Mouse (Mus musculus) lung, embryonic 15.5 days (tissue): ENCODE results near the gene Vps35l. TPM values are rescaled to one million over a fixed set of nuclear protein-coding genes. Genes with fewer than 3 reads are reported as not detected.

Experiments used
- ATAC-seq: fragments of 200-750 bp; cut with Nextera tagmentation; 2 replicates; pipeline ENCODE4 v1.8.0; 2017; ENCODE audit warnings: moderate number of reproducible peaks, borderline replicate concordance; ENCODE audit not compliant: low FRiP score, low TSS enrichment; ENCODE audit errors: extremely low read depth
- H3K27ac ChIP-seq: fragments of 300-500 bp; sonication (generic); 2 replicates; pipeline ENCODE4 v1.5.1; 2015; ENCODE audit warnings: moderate library complexity, mild to moderate bottlenecking, inconsistent platforms
- H3K27me3 ChIP-seq: fragments of 300-500 bp; sonication (generic); 2 replicates; pipeline ENCODE4 v1.6.1; 2015; ENCODE audit warnings: inconsistent platforms
- H3K36me3 ChIP-seq: fragments of 300-500 bp; sonication (generic); 2 replicates; pipeline ENCODE4 v1.6.1; 2015; ENCODE audit warnings: inconsistent platforms
- H3K4me1 ChIP-seq: fragments of 300-500 bp; sonication (generic); 2 replicates; pipeline ENCODE4 v1.6.1; 2015; ENCODE audit warnings: inconsistent platforms
- H3K4me2 ChIP-seq: fragments of 300-500 bp; sonication (generic); 2 replicates; pipeline ENCODE4 v1.6.1; 2015; ENCODE audit warnings: inconsistent platforms, mild to moderate bottlenecking, moderate library complexity
- H3K4me3 ChIP-seq: fragments of 300-500 bp; sonication (generic); 2 replicates; pipeline ENCODE4 v1.5.1; 2015; ENCODE audit warnings: mild to moderate bottlenecking, inconsistent platforms
- H3K9ac ChIP-seq: fragments of 300-500 bp; sonication (generic); 2 replicates; pipeline ENCODE4 v1.6.1; 2015; ENCODE audit warnings: inconsistent platforms
- H3K9me3 ChIP-seq: fragments of 300-500 bp; sonication (generic); 2 replicates; pipeline ENCODE4 v1.6.1; 2016; ENCODE audit warnings: inconsistent platforms
- WGBS: fragments of 180-500 bp; shearing (Covaris S2); methylation state at CpG from one replicate; pipeline ENCODE4 v1.1.7; 2015; 5-methylcytosine and 5-hydroxymethylcytosine counted together
- polyA plus RNA-seq: library from polyadenylated mRNA; unstranded; fragments of >200 nt; fragmentation: Nextera tagmentation; extraction: Ambion mirVana; gene quantifications from 2 replicates; pipeline ENCODE4 v1.2.1, GENCODE M21; 2015

Gene Vps35l
- polyA plus RNA-seq = 63.6 and 64.5 TPM in 2 replicates

GRCm38 (mm10) chr7:118739975-118740531 lies at the start of gene Vps35l:
Vps35l (plus strand) TSS chr7:118740226.
- WGBS = 2% methylated on average over 16 of the region's 16 CpGs
- no peaks in the 10 kb centered on the region for H3K27me3 ChIP-seq
- peak within 1 kb of the TSS; percentile 86 for H3K4me2 ChIP-seq
- peak; percentile 81 for ATAC-seq
- peak within 1 kb of the TSS; percentile 81 for H3K4me3 ChIP-seq
- H3K4me1 ChIP-seq = peaks cover 9% of the 10 kb centered on the region
- no peaks in the 10 kb centered on the region for H3K9me3 ChIP-seq
- H3K9ac ChIP-seq = peak within 1 kb of the TSS; percentile 65
- no peak within 1 kb of the TSS for H3K27ac ChIP-seq
- H3K36me3 ChIP-seq = no peaks in the 10 kb centered on the region

DNA sequence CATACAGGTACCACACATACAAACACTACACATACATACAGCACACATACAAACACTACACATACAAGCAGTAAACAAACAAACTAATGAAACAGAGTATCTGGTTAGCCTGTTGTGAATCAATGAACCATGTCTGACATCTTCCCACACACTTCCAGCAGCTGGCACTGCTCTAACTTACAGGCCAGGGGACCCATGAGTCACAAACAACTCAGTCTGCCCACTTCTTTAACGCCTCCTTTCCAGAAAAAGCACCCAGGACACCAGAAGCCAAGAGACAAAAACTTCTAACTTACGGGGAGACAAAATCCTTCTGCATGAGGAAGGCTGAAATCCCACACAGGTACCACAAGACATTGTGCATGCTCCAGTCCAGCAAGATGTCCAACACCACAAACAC lies 48.7 kb upstream of the Vps35l start:
- Histone ChIP-seq H3K27me3 (no peaks in the 10 kb centered on the region), H3K36me3 (peaks cover 51% of the 10 kb centered on the region), H3K9ac (no peak overlapping the region), H3K9me3 (no peaks in the 10 kb centered on the region), H3K4me3 (no peak overlapping the region), H3K4me1 (no peaks in the 10 kb centered on the region), H3K27ac (no peak overlapping the region), H3K4me2 (no peak overlapping the region)
- WGBS = 89% methylated on average over 2 of the region's 2 CpGs
- no peak for ATAC-seq

GRCm38 (mm10) chr7:118696146-118696545 lies 43.9 kb upstream of the Vps35l start:
- no peak overlapping the region for H3K4me3 ChIP-seq
- H3K9me3 ChIP-seq = no peaks in the 10 kb centered on the region
- ATAC-seq = no peak
- no peak overlapping the region for H3K9ac ChIP-seq
- H3K36me3 ChIP-seq = peaks cover 39% of the 10 kb centered on the region
- H3K4me1 ChIP-seq = peaks cover 13% of the 10 kb centered on the region; the same call in 1 of the 2 replicates
- WGBS = 79% methylated on average over 6 of the region's 6 CpGs
- H3K27me3 ChIP-seq = no peaks in the 10 kb centered on the region
- no peak overlapping the region for H3K27ac ChIP-seq
- H3K4me2 ChIP-seq = no peak overlapping the region

DNA sequence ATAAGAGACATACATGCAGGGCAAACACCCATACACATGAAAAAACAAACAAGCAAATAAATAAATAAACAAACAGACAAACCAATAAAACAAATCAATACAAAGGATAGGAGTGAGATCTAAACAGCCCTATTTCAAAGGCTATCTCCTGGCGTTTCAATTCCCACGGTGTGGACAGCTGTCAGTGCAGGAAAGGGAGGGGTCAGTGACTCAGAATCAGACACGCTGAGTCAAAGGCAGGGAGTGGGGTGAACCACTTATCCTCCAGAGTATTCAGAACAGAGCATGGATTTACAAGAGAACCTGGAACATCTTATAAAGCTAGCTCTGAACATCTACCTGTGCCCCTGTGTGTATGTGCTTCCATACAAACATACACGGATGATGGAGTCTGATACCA lies 42.9 kb upstream of the Vps35l start:
- Histone ChIP-seq H3K4me3 (no peak overlapping the region), H3K27ac (no peak overlapping the region), H3K9ac (no peak overlapping the region), H3K4me2 (no peak overlapping the region), H3K27me3 (no peaks in the 10 kb centered on the region), H3K9me3 (no peaks in the 10 kb centered on the region), H3K4me1 (peaks cover 13% of the 10 kb centered on the region; the same call in 1 of the 2 replicates), H3K36me3 (peaks cover 30% of the 10 kb centered on the region)
- no peak for ATAC-seq
- WGBS = 65% methylated on average over 4 of the region's 4 CpGs

- Histone ChIP-seq H3K4me2 (no peak overlapping the region), H3K4me1 (peaks cover 22% of the 10 kb centered on the region; the same call in 1 of the 2 replicates), H3K9ac (no peak overlapping the region), H3K9me3 (no peaks in the 10 kb centered on the region), H3K36me3 (peaks cover 27% of the 10 kb centered on the region), H3K27ac (no peak overlapping the region), H3K4me3 (no peak overlapping the region), H3K27me3 (no peaks in the 10 kb centered on the region)
- no peak for ATAC-seq
- WGBS = 81% methylated on average over 9 of the region's 9 CpGs
Measured at GRCm38 (mm10) chr7:118698882-118699281, 41.1 kb upstream of the Vps35l start.

GRCm38 (mm10) chr7:118703144-118703561 lies 36.9 kb upstream of the Vps35l start:
- no peak for ATAC-seq
- Histone ChIP-seq H3K4me3 (peak overlapping the region; percentile 90; the same call in 1 of the 2 replicates), H3K9me3 (no peaks in the 10 kb centered on the region), H3K27me3 (no peaks in the 10 kb centered on the region), H3K27ac (no peak overlapping the region), H3K9ac (no peak overlapping the region), H3K4me2 (peak overlapping the region; percentile 83), H3K36me3 (peaks cover 4% of the 10 kb centered on the region), H3K4me1 (peaks cover 40% of the 10 kb centered on the region)
- 64% methylated on average over 15 of the region's 15 CpGs for WGBS

DNA sequence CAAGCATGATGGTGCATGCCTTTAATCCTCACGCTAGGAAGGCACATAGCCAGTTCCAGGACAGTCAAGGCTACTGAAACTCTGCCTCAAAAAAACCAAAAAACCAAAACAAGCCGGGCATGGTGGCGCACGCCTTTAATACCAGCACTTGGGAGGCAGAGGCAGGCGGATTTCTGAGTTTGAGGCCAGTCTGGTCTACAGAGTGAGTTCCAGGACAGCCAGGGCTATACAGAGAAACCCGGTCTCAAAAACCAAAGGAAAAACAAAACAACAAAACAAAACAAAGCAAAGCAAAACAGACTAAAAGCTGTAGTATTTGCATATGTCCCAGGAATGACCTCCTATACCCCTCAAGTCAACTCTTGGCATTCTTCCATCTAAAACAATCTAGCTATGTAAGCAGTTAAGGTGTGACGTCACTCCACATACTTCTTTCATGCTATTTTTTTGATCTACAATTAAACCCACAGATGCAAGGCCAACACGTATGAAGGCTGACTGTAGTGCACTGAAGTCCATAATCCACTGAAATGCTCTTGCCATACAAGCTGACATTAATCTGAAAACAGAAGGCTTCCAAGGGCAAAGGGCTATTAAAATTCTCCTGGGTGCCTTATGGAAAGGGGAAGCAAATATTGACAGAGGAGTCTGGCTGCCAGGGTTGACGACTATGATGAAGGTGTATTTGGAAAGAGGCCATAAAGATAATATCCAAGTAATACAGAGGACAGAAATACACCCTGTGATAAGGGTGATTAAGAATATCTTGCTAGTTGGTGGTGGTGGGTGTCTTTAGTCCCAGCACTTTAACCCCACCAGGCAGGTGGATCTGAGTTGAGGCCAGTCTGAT lies 35.8 kb upstream of the Vps35l start:
- Histone ChIP-seq H3K27me3 (no peaks in the 10 kb centered on the region), H3K4me1 (peaks cover 34% of the 10 kb centered on the region), H3K4me2 (peak overlapping the region; percentile 83), H3K36me3 (no peaks in the 10 kb centered on the region), H3K9me3 (no peaks in the 10 kb centered on the region), H3K27ac (peak overlapping the region; percentile 91), H3K9ac (0 out of 2 replicates have a peak overlapping the region, but pooled peaks have one; percentile 76), H3K4me3 (peak overlapping the region; percentile 90)
- 64% methylated on average over 9 of the region's 9 CpGs for WGBS
- ATAC-seq = no peak

- Histone ChIP-seq H3K4me1 (peaks cover 28% of the 10 kb centered on the region), H3K27me3 (no peaks in the 10 kb centered on the region), H3K4me2 (peak within 1 kb of the TSS; percentile 83), H3K27ac (peak within 1 kb of the TSS; percentile 91), H3K4me3 (peak within 1 kb of the TSS; percentile 90), H3K9ac (peak within 1 kb of the TSS; percentile 76), H3K36me3 (no peaks in the 10 kb centered on the region), H3K9me3 (no peaks in the 10 kb centered on the region)
- WGBS = under 1% methylated on average over 66 of the region's 66 CpGs
- ATAC-seq = peak; percentile 94
Measured at GRCm38 (mm10) chr7:118705101-118705961, 34.7 kb upstream of the Vps35l start, which contains the start of gene Gde1. Gde1 (minus strand) TSS chr7:118705778.

DNA sequence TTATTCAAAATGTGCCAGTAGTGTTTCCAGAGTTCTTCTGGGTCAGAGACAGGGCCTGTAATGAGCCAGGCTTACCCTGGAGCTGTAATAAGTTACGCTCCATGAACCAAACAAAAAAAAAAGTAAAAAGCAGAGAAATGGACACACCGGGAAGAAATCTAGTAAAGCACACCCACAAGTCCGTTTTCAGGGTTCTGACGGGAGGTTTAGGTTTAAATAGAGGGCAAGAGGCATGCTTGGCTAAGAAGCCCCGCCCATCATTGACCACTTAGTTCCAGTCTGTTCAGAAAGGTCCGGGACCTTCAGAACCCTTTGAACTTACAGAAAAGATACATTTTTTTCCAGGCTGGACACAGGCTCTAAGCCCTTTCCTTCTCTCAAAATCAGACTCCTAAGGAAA lies 34.0 kb upstream of the Vps35l start:
- ATAC-seq = no peak
- Histone ChIP-seq H3K4me2 (peak overlapping the region; percentile 83), H3K27ac (peak overlapping the region; percentile 91), H3K4me3 (peak overlapping the region; percentile 90), H3K27me3 (no peaks in the 10 kb centered on the region), H3K36me3 (no peaks in the 10 kb centered on the region), H3K9ac (no peak overlapping the region), H3K4me1 (peaks cover 28% of the 10 kb centered on the region), H3K9me3 (no peaks in the 10 kb centered on the region)
- 28% methylated on average over 6 of the region's 6 CpGs for WGBS

DNA sequence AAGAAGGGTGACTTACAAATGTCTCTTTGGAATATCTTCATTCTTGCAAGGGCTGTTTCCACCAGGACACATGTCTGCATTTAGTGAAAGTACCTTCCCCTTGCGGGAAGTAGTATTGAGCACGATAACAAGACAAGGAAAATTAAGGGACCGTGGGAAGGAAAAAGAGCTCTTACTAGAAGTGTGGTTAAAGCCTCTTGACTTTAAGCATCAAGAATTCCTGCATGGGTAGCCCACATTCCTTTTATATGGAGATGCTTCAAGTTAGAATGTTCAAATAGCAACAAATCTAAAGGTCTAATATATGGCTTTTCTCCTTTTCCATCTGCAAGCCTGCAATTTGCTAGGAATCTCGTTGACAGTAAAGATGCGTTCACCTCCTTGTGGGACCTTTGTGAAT lies 33.5 kb upstream of the Vps35l start:
- Histone ChIP-seq H3K4me3 (no peak overlapping the region), H3K9ac (no peak overlapping the region), H3K9me3 (no peaks in the 10 kb centered on the region), H3K36me3 (no peaks in the 10 kb centered on the region), H3K27ac (peak overlapping the region; percentile 91), H3K4me1 (peaks cover 28% of the 10 kb centered on the region), H3K27me3 (no peaks in the 10 kb centered on the region), H3K4me2 (no peak overlapping the region)
- 70% methylated on average over 5 of the region's 5 CpGs for WGBS
- ATAC-seq = no peak

DNA sequence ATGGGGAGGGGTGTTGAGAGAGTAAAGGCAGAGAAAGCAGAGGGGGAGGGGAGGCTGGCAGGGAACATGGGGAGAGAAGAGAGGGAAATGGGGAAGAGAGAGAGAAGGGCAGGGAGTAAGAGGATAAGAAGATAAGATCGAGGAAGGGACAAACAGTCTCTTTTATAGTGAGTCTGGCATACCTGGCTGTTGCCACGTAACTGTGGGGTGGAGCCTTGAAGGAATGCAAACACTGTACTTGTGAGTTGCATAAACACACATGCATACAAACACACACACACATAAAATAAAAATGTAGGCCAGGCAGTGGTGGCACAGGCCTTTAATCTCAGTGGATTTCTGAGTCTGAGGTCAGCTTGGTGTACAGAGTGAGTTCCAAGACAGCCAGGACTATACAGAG lies 32.8 kb upstream of the Vps35l start:
- no peak for ATAC-seq
- no peak overlapping the region for H3K4me3 ChIP-seq
- no peak overlapping the region for H3K9ac ChIP-seq
- H3K9me3 ChIP-seq = no peaks in the 10 kb centered on the region
- H3K27me3 ChIP-seq = no peaks in the 10 kb centered on the region
- H3K36me3 ChIP-seq = no peaks in the 10 kb centered on the region
- WGBS = 32% methylated on average over 2 of the region's 2 CpGs
- no peak overlapping the region for H3K4me2 ChIP-seq
- peaks cover 28% of the 10 kb centered on the region for H3K4me1 ChIP-seq
- H3K27ac ChIP-seq = no peak overlapping the region
